7 mouse cellular contexts compared by ENCODE assay signal in genomic region chr11:102227270-102228190, GRCm38 (mm10). TPM values are rescaled to one million over a fixed set of nuclear protein-coding genes. Genes with fewer than 3 reads are reported as not detected.
DNase-seq lines count a peak whose midpoint lies in the region; ATAC-seq lines count a peak whose summit lies in the region.

No protein-coding gene starts in this region.

- H3K4me3 ChIP-seq in lung, embryonic 15.5 days: peak overlapping the region; percentile 85
- peak overlapping the region; percentile 93 for H3K4me3 ChIP-seq in forebrain, embryonic 11.5 days (ENCODE audit: low read depth, low read length)
- no peak overlapping the region for H3K4me3 ChIP-seq in limb, embryonic 11.5 days (ENCODE audit: low read depth, low read length)
- H3K4me3 ChIP-seq in stomach, embryonic 14.5 days (ENCODE audit: low read depth, low read length): peak overlapping the region; percentile 92

- no peaks in the 10 kb centered on the region for H3K9me3 ChIP-seq in lung, embryonic 15.5 days
- no peaks in the 10 kb centered on the region for H3K9me3 ChIP-seq in forebrain, embryonic 11.5 days (ENCODE audit: control insufficient read depth, low read length)
- H3K9me3 ChIP-seq in limb, embryonic 11.5 days (ENCODE audit: control insufficient read depth, low read length): no peaks in the 10 kb centered on the region
- H3K9me3 ChIP-seq in stomach, embryonic 14.5 days (ENCODE audit: control insufficient read depth, low read depth, low read length): no peaks in the 10 kb centered on the region

- H3K4me1 ChIP-seq in lung, embryonic 15.5 days: peaks cover 66% of the 10 kb centered on the region
- peaks cover 40% of the 10 kb centered on the region for H3K4me1 ChIP-seq in forebrain, embryonic 11.5 days (replicated peaks; ENCODE audit: control insufficient read depth, insufficient read depth, low read length)
- peaks cover 33% of the 10 kb centered on the region for H3K4me1 ChIP-seq in limb, embryonic 11.5 days (ENCODE audit: control insufficient read depth, insufficient read depth, low read length)
- H3K4me1 ChIP-seq in stomach, embryonic 14.5 days (ENCODE audit: control insufficient read depth, insufficient read depth, low read length): peaks cover 56% of the 10 kb centered on the region

- no peaks in the 10 kb centered on the region for H3K27me3 ChIP-seq in lung, embryonic 15.5 days
- H3K27me3 ChIP-seq in forebrain, embryonic 11.5 days (ENCODE audit: control insufficient read depth, insufficient read depth, low read length): no peaks in the 10 kb centered on the region; the same call in none of the 2 replicates
- peaks cover 5% of the 10 kb centered on the region; the same call in 1 of the 2 replicates for H3K27me3 ChIP-seq in limb, embryonic 11.5 days (ENCODE audit: control insufficient read depth, insufficient read depth, low read length)
- no peaks in the 10 kb centered on the region for H3K27me3 ChIP-seq in stomach, embryonic 14.5 days (ENCODE audit: control insufficient read depth, insufficient read depth, low read length)

- no peak for DNase-seq in lung, postnatal 25 days (ENCODE audit: low spot score)
- DNase-seq in forebrain, embryonic 11.5 days (ENCODE audit: low spot score): peak; percentile 71
- no peak for DNase-seq in limb, embryonic 11.5 days (ENCODE audit: low spot score)
- no peak for DNase-seq in T-cell, adult 2 months (ENCODE audit: low spot score)
- no peak for DNase-seq in ovary, adult 18-20 months (ENCODE audit: low spot score)

- H3K9ac ChIP-seq in lung, embryonic 15.5 days: no peak overlapping the region
- H3K9ac ChIP-seq in forebrain, embryonic 11.5 days (ENCODE audit: low read length): peak overlapping the region; percentile 80
- H3K9ac ChIP-seq in limb, embryonic 11.5 days (ENCODE audit: low read length): 0 out of 2 replicates have a peak overlapping the region, but pooled peaks have one; percentile 7
- H3K9ac ChIP-seq in stomach, embryonic 14.5 days (replicated peaks; ENCODE audit: low read depth, low read length): no peak overlapping the region

- WGBS in lung, embryonic 15.5 days: 24% methylated on average over 12 of the region's 12 CpGs
- WGBS in forebrain, embryonic 11.5 days: 11% methylated on average over 12 of the region's 12 CpGs
- 24% methylated on average over 12 of the region's 12 CpGs for WGBS in limb, embryonic 11.5 days
- WGBS in stomach, embryonic 14.5 days: 16% methylated on average over 12 of the region's 12 CpGs

- 0 out of 2 replicates have a peak overlapping the region, but pooled peaks have one; percentile 24 for H3K27ac ChIP-seq in lung, embryonic 15.5 days
- H3K27ac ChIP-seq in forebrain, embryonic 11.5 days (ENCODE audit: low read depth, low read length): peak overlapping the region; percentile 72
- no peak overlapping the region for H3K27ac ChIP-seq in limb, embryonic 11.5 days (replicated peaks; ENCODE audit: low read depth, low read length)
- peak overlapping the region; percentile 29 for H3K27ac ChIP-seq in stomach, embryonic 14.5 days (ENCODE audit: low read length)

- ATAC-seq in lung, embryonic 15.5 days (ENCODE audit: borderline replicate concordance, extremely low read depth, low FRiP score, low TSS enrichment): no peak
- ATAC-seq in forebrain, embryonic 11.5 days (replicated peaks; ENCODE audit: low FRiP score): peak; percentile 75
- ATAC-seq in limb, embryonic 11.5 days (ENCODE audit: insufficient number of reproducible peaks, low FRiP score, low TSS enrichment, low read depth): no peak
- no peak for ATAC-seq in stomach, embryonic 14.5 days (ENCODE audit: insufficient number of reproducible peaks, insufficient read depth, low FRiP score, low read depth)

- peak overlapping the region; percentile 90 for H3K4me2 ChIP-seq in lung, embryonic 15.5 days
- H3K4me2 ChIP-seq in forebrain, embryonic 11.5 days (ENCODE audit: low read depth, low read length, severe bottlenecking): peak overlapping the region; percentile 84
- H3K4me2 ChIP-seq in limb, embryonic 11.5 days (ENCODE audit: low read depth, severe bottlenecking): peak overlapping the region; percentile 75
- H3K4me2 ChIP-seq in stomach, embryonic 14.5 days (replicated peaks; ENCODE audit: low read depth, low read length): peak overlapping the region; percentile 88

- no peaks in the 10 kb centered on the region for H3K36me3 ChIP-seq in lung, embryonic 15.5 days
- no peaks in the 10 kb centered on the region for H3K36me3 ChIP-seq in forebrain, embryonic 11.5 days (ENCODE audit: control insufficient read depth, insufficient read depth, low read length)
- H3K36me3 ChIP-seq in limb, embryonic 11.5 days (ENCODE audit: control insufficient read depth, insufficient read depth, low read length): no peaks in the 10 kb centered on the region
- no peaks in the 10 kb centered on the region for H3K36me3 ChIP-seq in stomach, embryonic 14.5 days (ENCODE audit: control insufficient read depth, insufficient read depth, low read length)

RNA-seq across cellular contexts. Expression of gene Hdac5, which starts 2.4 kb away (rescaled TPM):
- 71.3 and 76.7 TPM in 2 replicates for polyA plus RNA-seq in lung, embryonic 15.5 days (2015; fragmentation: Nextera tagmentation; extraction: Ambion mirVana)
- 35.0 and 36.8 TPM in 2 replicates for polyA plus RNA-seq in forebrain, embryonic 11.5 days (2014; fragmentation: Nextera tagmentation; extraction: Ambion mirVana)
- 21.3 and 24.0 TPM in 2 replicates for polyA plus RNA-seq in limb, embryonic 11.5 days (2014; fragmentation: Nextera tagmentation; extraction: Ambion mirVana)
- 41.5 and 46.4 TPM in 2 replicates for polyA plus RNA-seq in stomach, embryonic 14.5 days (2014; fragmentation: Nextera tagmentation; extraction: Ambion mirVana)

RNA-seq across cellular contexts. Expression of gene BC030867, which starts 21.2 kb away (rescaled TPM):
- 19.9 and 20.4 TPM in 2 replicates for polyA plus RNA-seq in lung, embryonic 15.5 days (2015; fragmentation: Nextera tagmentation; extraction: Ambion mirVana)
- polyA plus RNA-seq in forebrain, embryonic 11.5 days (2014; fragmentation: Nextera tagmentation; extraction: Ambion mirVana): 23.5 and 26.6 TPM in 2 replicates
- 26.9 and 27.8 TPM in 2 replicates for polyA plus RNA-seq in limb, embryonic 11.5 days (2014; fragmentation: Nextera tagmentation; extraction: Ambion mirVana)
- polyA plus RNA-seq in stomach, embryonic 14.5 days (2014; fragmentation: Nextera tagmentation; extraction: Ambion mirVana): 11.4 and 11.8 TPM in 2 replicates

RNA-seq across cellular contexts. Expression of gene G6pc3, which starts 38.1 kb away (rescaled TPM):
- polyA plus RNA-seq in lung, embryonic 15.5 days (2015; fragmentation: Nextera tagmentation; extraction: Ambion mirVana): 31.5 and 33.3 TPM in 2 replicates
- polyA plus RNA-seq in forebrain, embryonic 11.5 days (2014; fragmentation: Nextera tagmentation; extraction: Ambion mirVana): 30.6 and 32.2 TPM in 2 replicates
- polyA plus RNA-seq in limb, embryonic 11.5 days (2014; fragmentation: Nextera tagmentation; extraction: Ambion mirVana): 39.8 and 41.9 TPM in 2 replicates
- 34.4 and 36.6 TPM in 2 replicates for polyA plus RNA-seq in stomach, embryonic 14.5 days (2014; fragmentation: Nextera tagmentation; extraction: Ambion mirVana)

RNA-seq across cellular contexts. Expression of gene Asb16, which starts 41.0 kb away (rescaled TPM):
- 0.09 and 0.10 TPM in 2 replicates for polyA plus RNA-seq in lung, embryonic 15.5 days (2015; fragmentation: Nextera tagmentation; extraction: Ambion mirVana)
- polyA plus RNA-seq in forebrain, embryonic 11.5 days (2014; fragmentation: Nextera tagmentation; extraction: Ambion mirVana): not detected in 2 replicates
- polyA plus RNA-seq in limb, embryonic 11.5 days (2014; fragmentation: Nextera tagmentation; extraction: Ambion mirVana): 0.13 and 0.33 TPM in 2 replicates
- polyA plus RNA-seq in stomach, embryonic 14.5 days (2014; fragmentation: Nextera tagmentation; extraction: Ambion mirVana): not detected in 2 replicates

RNA-seq across cellular contexts. Expression of gene Lsm12, which starts 42.4 kb away (rescaled TPM):
- polyA plus RNA-seq in lung, embryonic 15.5 days (2015; fragmentation: Nextera tagmentation; extraction: Ambion mirVana): 112 and 136 TPM in 2 replicates
- 73.2 and 78.7 TPM in 2 replicates for polyA plus RNA-seq in forebrain, embryonic 11.5 days (2014; fragmentation: Nextera tagmentation; extraction: Ambion mirVana)
- polyA plus RNA-seq in limb, embryonic 11.5 days (2014; fragmentation: Nextera tagmentation; extraction: Ambion mirVana): 74.5 and 88.5 TPM in 2 replicates
- 88.2 and 88.5 TPM in 2 replicates for polyA plus RNA-seq in stomach, embryonic 14.5 days (2014; fragmentation: Nextera tagmentation; extraction: Ambion mirVana)

Comparison
In these comparisons a context has a peak if more than half of its experiments do, and no peak if none do; other contexts are left out.
1. H3K9ac ChIP-seq: peak in forebrain, embryonic 11.5 days (single experiment) and limb, embryonic 11.5 days (single experiment); none in lung, embryonic 15.5 days (single experiment) and stomach, embryonic 14.5 days (single experiment).
2. Peak in every context shown above with its lines, with median percentiles within 50 percentile points of each other: H3K4me2 ChIP-seq.